Mouse (Mus musculus) lung, adult 2 months (tissue): ENCODE results near the gene Dapp1. TPM values are rescaled to one million over a fixed set of nuclear protein-coding genes. Genes with fewer than 3 reads are reported as not detected.

ENCODE experiments used
- DNase-seq: peaks from one replicate; pipeline ENCODE4 v3.0.0; 2022
- H3K4me1 ChIP-seq: fragments of 200-500 bp; 2 replicates; pipeline ENCODE4 v1.6.1; 2011; ENCODE audit warnings: low read length; ENCODE audit not compliant: control insufficient read depth, insufficient read depth
- H3K4me3 ChIP-seq: fragments of 200-500 bp; replicated peaks from 2 replicates; pipeline ENCODE3; 2011; ENCODE audit warnings: low read depth, mild to moderate bottlenecking, control low read depth, low read length; ENCODE audit errors: extremely low read depth
- CTCF ChIP-seq: fragments of 200-500 bp; IDR thresholded peaks from 2 replicates; pipeline ENCODE4 v1.5.1; 2011; ENCODE audit warnings: mild to moderate bottlenecking, low read length, control low read depth; ENCODE audit not compliant: insufficient read depth
- POLR2A ChIP-seq: fragments of 200-500 bp; IDR thresholded peaks from 2 replicates; pipeline ENCODE4 v1.6.1; 2011; ENCODE audit warnings: low read depth, mild to moderate bottlenecking, control low read depth, low read length, borderline replicate concordance; ENCODE audit errors: extremely low read depth
- WGBS: fragments of 180-500 bp; shearing (Covaris S2); methylation state at CpG from one replicate; pipeline ENCODE4 v1.1.7; 2018; 5-methylcytosine and 5-hydroxymethylcytosine counted together
- polyA plus RNA-seq: library from polyadenylated mRNA; depleted of rRNA; stranded (reverse); fragments of >200 nt; gene quantifications from 2 replicates; pipeline ENCODE4 v1.2.3, GENCODE M21; 2012

Dapp1 gene
- polyA plus RNA-seq, 1 experiment, result 7.1 TPM

DNA sequence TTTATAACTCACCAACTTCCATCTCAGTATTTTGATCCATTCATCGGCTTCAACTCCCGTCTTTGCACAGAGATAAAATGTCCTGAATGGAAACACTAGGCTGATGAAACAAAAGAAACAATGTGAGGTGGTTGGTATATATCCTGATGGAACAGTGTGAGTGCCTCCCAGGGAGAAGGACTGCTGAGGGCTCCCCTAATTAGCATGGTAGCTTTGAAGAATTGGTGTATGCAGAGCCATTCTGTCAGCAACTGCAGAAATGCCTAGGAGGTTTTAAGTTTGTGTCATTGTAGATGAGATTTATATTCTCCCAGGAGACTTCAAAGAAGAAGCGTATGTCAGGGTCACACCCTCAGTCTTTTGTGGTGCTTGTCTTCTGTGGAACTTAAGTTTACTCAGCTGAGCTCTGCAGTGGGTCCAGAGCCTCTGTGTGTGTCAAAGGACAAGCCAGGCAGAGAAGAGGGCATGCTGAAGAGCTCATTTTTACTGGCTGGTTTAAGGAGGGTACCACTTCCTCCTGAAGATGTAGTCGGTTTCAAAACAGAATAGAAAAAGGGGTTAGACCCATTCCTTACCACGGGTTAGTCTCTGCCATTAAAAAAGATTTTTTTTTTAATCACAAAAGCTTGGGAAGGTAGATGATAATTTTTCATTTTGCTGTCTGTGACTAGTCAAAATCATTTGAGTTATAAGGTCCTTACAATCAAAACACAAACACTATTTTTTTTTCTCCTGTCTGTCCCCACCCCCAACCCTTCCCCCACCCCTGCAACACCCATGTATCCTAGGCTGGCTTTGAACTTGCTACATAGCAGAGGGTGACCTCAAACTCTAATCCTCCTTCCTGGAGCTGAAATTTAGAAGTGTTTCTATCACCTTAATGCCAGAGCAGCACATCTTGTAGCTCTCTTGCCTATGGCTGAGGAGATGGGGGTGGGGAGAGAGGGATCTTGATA lies 45.5 kb downstream of the Dapp1 start:
- TF ChIP-seq POLR2A, result no peak
- no peak for TF ChIP-seq CTCF
- WGBS, result 53% methylated on average over 5 of the region's 5 CpGs
- peaks cover 5% of the 10 kb centered on the region; the same call in 1 of the 2 replicates for H3K4me1 ChIP-seq

DNA sequence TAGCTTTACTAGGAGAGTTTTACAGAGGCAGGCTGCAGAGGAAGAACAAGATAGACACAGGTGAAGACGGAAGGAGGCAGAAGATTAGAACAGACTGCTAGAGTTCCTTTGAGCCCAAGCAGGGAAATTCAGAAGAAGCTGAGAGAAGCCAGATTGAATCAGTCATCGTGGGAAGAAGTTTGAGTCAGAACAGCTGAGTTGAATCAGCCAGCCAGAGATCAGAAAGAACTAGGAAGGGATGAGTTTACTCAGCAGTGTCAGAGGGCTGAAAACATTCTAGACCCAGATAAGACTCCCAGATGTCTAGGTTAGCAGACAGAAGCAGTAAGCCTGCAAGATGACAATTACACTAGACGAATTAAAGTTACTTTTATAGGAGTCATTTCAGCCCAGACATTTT lies 47.4 kb downstream of the Dapp1 start:
- 65% methylated on average over 3 of the region's 3 CpGs for WGBS
- no peak for TF ChIP-seq POLR2A
- TF ChIP-seq CTCF, result no peak
- H3K4me3 ChIP-seq, result no peak overlapping the region
- no peaks in the 10 kb centered on the region; the same call in 1 of the 2 replicates for H3K4me1 ChIP-seq
- no peak for DNase-seq

More for the DNA sequence above, 45.5 kb downstream of the Dapp1 start:
- DNase-seq, result no peak
- H3K4me3 ChIP-seq, result no peak overlapping the region

DNA sequence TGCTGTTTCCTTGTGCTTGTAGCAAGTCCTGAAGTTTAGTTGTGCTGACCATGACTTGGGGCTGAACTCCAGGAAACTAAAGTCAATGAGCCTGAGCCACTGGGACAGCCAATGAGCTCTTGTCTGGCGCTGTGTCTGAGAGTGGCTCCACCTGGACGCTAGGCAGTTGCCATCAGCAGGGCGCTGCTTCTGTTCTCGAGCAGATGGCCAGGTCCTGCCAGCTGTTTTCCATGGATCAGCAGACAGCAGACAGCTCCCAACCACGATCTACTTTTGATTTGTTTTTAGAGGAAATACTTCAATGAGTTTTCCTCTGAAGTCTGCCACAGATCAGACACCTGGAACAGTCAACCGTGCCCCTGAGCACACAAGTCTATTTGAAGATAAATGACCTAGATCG lies 48.6 kb downstream of the Dapp1 start:
- TF ChIP-seq POLR2A (no peak), CTCF (no peak)
- no peaks in the 10 kb centered on the region for H3K4me1 ChIP-seq
- WGBS, result 59% methylated on average over 7 of the region's 7 CpGs
- no peak for DNase-seq
- no peak overlapping the region for H3K4me3 ChIP-seq

DNA sequence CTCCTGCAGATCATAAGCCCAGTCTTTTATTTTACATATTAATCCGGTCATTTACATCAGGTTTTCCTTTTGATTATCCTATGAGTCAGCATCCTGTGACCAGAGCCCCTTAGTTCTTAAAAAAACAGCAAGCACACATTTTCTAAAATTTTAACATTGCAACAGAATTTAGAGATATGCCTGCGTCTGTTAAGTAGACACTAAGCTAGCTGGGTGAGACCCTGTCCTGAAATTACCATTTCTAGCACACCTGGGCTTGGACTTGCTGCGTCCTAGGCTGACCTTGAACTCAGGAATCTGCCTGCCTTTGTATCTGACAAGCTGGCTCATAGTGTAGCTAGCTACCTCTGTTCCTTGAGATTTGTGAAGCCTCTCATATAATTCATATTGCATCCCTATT lies 51.4 kb downstream of the Dapp1 start:
- TF ChIP-seq POLR2A (no peak), CTCF (no peak)
- no peak for DNase-seq
- WGBS, result 84% methylated on average over 3 of the region's 3 CpGs

DNA sequence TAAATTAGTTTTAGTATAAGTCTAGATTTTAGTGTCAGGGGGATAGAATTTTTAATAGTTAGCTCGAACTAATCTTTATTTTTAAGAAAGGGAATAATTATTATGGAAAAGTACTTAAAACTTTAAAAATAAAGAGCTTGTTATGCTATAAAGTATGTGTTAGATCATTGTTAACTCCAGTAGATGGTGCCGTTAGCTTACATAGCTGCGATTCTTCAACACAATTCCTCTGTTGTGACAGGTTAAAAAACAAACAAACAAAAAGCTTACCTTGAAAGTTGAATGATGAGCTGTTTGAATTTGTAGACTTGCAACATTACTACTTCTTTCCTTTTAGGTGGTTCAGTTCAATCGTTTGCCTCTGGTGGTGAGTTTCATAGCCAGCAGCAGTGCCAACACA lies 54.3 kb downstream of the Dapp1 start:
- no peaks in the 10 kb centered on the region for H3K4me1 ChIP-seq
- 89% methylated on average over 4 of the region's 4 CpGs for WGBS
- DNase-seq, result no peak
- no peak overlapping the region for H3K4me3 ChIP-seq
- TF ChIP-seq POLR2A (no peak), CTCF (no peak)

More for the DNA sequence above, 51.4 kb downstream of the Dapp1 start:
- H3K4me1 ChIP-seq, result no peaks in the 10 kb centered on the region
- H3K4me3 ChIP-seq, result no peak overlapping the region

DNA sequence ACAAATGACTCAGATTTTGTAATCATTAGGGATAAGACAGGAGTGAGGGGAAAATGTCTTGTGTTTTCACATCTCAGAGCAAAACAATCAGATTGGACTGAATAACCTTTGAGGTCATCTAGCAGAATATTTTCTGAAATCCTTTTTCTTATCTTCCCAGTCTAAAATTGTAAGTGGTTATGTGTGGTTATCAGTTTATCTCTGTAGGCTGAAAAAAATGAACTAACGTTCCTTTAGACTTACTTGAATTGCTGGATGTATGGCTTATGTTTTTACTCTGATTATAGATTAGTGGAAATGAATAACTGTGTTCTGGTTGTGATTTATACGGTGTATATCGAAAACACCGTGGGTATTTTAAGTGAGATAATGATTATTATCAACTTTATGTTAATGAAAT lies 60.8 kb downstream of the Dapp1 start:
- H3K4me3 ChIP-seq, result no peak overlapping the region
- 90% methylated on average over 4 of the region's 4 CpGs for WGBS

DNA sequence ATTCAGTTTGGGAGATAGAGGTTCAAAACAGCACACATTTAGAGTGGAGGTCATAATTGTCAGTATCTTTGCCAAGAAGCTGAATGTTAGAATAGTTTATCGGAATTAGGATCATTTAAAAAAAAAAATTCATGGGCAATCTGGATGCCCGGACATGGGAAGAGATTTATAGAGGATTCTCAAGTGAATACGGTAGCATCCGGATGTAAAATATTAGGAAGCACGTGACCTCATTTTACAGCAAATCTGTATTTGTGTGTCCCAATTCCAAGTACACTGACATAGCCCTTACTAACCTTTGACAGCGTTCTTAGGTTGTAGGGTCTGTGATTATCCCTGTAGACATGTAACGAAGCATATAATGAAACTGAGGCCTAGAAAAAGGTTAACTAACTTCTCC lies 61.9 kb downstream of the Dapp1 start:
- TF ChIP-seq CTCF, result no peak
- TF ChIP-seq POLR2A, result no peak
- peak overlapping the region; percentile 86 for H3K4me3 ChIP-seq

More for the DNA sequence above, 60.8 kb downstream of the Dapp1 start:
- peaks cover 5% of the 10 kb centered on the region; the same call in 1 of the 2 replicates for H3K4me1 ChIP-seq
- no peak for TF ChIP-seq CTCF
- TF ChIP-seq POLR2A, result no peak
- no peak for DNase-seq

DNA sequence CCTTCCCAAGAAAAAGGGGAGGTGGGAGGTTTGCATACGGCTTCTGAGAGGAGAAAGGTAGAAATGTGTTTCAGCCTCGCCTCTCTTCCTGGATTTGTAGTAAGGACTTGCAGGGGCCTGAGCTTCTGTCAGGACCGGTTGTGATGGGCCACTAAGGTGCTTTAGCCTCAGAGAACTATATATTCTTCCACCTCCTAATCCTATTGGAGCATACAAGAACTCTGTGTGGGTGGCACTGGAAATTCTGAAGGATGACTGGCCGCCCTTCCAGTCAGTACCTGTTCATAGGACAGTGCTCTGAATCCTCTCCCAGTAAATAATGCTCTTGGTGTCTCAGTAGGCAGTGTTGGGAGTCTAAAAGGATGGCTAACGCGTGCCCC lies 62.4 kb downstream of the Dapp1 start:
- DNase-seq, result no peak
- 16% methylated on average over 6 of the region's 6 CpGs for WGBS
- Histone ChIP-seq H3K4me1 (peaks cover 5% of the 10 kb centered on the region; the same call in 1 of the 2 replicates), H3K4me3 (peak overlapping the region; percentile 86)
- TF ChIP-seq CTCF (no peak), POLR2A (no peak)

More for the DNA sequence above, 61.9 kb downstream of the Dapp1 start:
- WGBS, result 86% methylated on average over 7 of the region's 7 CpGs
- peaks cover 5% of the 10 kb centered on the region; the same call in 1 of the 2 replicates for H3K4me1 ChIP-seq
- DNase-seq, result no peak

DNA sequence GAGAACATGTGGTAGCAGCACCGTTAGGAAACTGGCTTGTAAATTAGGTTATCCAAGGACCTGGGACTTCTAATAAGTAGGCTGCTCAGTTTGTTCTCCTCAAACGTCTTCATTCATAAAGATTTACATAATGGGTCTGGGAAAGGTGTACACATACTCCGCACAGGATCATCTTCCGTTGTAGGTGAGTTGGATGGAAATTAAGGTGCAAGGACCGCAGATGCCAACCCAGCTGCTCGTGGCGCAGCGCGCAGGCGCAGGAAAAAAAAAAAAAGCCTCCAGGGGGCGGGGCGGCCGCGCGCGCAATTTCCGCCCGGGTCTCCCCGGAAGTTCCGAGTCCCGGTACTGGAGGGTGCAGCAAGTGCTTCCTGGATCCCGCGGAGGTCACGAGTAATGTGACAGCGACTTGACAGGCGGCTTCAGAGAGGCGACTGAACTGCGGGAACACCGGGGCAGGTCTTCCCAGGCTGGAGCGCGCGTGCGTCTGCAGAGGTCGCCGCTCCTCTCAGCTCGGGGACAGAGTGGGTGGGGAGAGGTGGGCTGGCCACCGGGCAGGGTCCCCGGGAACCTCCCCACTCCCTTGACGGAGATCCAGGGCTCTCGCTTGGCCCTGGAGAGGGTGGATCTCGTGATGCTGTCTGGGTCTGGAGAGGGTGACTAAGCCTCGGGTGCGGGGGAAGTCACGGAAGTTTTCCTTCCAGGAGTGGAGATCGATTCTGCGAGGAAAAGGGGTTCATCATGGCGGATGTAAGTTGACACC lies 63.0 kb downstream of the Dapp1 start, which contains the start of gene Lamtor3:
TSS of gene Lamtor3 (plus strand) at position 335 of the 760 bp plus-strand sequence.
- WGBS, result under 1% methylated on average over 47 of the region's 47 CpGs
- TF ChIP-seq CTCF, result no peak
- no peak; the same call in 1 of the 2 replicates for TF ChIP-seq POLR2A

More for the DNA sequence above, 63.0 kb downstream of the Dapp1 start, which contains the start of gene Lamtor3:
- peaks cover 5% of the 10 kb centered on the region; the same call in 1 of the 2 replicates for H3K4me1 ChIP-seq
- peak within 1 kb of the TSS; percentile 86 for H3K4me3 ChIP-seq
- peak; percentile 79 for DNase-seq
